Mouse (Mus musculus) MN1 (cell line): ENCODE measurements at regions not wholly inside any gene's neighbourhood (a gene's known extent, or its start where the extent isn't known, plus 50 kb on each side); places are given as distances from the start of the nearest gene placed in this dataset.

Experiments
- DNase-seq: peaks from one replicate; pipeline ENCODE4 v3.0.0-alpha.2; 2016; ENCODE audit warnings: low spot score

DNA sequence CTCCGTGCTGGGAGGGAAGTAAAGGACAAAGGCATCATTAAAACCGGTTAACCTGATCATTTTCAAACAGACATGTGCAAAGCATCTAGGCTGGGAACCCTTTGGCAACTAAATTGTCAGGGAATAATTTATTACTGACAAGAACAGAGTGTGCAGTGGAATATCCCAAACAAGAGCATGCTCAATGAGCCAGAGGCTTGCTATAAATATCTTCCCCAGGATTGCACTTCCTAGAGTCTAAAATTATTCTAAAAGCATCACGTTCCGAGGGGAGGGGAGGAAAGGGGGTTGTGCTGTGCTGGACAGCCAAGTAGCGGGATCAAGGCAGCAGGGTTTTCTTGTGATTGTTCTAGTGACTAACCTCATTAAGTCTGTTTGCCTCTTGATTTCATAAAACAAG is 356.0 kb upstream of the Cited2 start:
- DNase-seq = peak; percentile 18

DNA sequence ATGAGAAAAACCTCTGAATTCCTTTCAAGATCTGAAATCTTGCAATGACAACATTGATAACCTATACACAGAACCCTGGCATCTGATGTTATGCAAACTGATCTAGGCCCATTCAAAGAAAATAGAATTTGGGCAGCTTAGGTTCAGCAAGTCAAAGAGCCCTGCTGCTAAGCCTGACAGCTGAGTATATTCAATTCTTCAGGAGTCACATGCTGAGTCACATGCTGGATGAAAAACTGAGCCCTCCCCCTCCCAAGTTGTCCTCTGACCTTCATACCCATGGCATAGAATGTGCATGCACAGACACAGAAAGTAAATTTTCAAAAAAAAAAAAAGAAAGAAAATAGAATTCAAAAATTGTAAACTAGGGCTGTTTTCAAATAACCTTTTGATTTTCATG is 355.6 kb upstream of the Cited2 start:
- DNase-seq = no peak

DNA sequence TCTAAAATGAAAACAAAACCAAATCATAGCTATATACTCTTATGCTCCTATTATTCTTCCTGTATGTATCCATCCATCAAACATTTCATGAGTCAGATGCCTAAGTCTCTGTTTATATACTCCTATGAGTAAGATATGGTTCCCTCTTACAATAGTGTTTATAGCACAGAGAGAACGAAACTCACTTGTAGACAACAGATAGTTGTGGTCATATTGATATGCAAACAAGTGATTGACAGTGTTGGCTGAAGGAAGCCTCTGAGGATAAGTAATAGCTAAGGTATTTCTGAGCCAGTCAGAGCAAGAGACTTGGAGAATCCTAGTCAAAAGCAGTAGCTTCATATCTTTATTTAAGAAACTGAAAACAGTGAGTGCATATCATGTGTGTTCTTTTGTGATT is 354.4 kb upstream of the Cited2 start:
- DNase-seq = no peak

DNA sequence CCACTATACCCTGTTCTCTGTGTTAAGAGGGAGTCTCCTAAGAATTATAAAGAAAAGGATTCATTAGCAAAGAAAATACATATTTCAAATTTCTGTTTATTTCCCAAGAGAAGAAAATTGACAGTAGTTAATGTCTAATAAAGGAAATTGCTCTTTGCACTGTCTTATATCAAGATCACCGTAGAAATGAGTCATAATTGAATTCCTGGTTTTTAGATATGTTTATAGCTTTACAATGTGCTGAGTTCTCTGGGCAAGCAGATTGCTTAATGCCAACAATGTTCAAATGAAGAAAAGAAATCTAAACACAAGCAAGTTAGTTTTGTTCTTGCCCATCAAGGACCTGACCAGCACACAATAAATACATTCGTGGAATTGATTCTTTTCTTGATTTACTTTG is 350.1 kb upstream of the Cited2 start:
- peak; percentile 13 for DNase-seq

DNA sequence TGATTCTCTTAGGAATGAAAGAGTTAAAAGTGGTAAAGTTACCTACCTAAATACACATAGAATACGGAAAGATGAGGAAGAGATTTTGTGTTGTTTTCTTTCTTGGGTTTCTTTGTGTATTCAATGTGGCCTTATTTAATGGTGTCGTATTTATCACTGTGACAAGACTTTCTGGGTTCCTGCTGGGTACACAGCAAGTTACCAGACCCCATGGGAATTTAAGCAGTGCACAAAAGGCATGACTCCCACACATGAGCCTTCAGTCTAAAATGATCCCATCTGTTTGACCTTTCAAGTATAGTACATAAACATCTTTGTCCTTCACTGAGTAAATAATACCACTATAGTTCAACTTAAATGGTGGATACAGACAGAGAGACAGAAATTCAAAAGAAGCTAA is 349.0 kb upstream of the Cited2 start:
- no peak for DNase-seq

DNA sequence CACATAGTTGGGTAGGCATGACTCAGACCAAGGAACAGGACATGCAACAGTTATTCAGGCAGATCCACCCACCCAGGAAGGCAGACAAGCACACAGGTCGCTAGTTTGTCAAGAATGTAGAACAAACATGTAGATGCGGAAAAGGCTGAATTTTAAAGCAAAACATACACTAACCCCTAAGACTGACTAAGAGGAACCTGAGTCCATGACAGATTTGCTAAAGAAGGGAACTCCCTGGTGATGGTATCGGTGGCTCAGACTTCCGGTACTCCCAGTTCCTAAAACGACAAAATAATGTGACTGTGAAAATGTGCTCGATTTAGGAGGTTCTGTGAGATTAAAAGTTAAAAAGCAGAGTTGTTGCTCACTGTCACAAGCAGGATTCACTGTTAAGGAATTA is 340.0 kb upstream of the Cited2 start:
- DNase-seq = no peak

DNA sequence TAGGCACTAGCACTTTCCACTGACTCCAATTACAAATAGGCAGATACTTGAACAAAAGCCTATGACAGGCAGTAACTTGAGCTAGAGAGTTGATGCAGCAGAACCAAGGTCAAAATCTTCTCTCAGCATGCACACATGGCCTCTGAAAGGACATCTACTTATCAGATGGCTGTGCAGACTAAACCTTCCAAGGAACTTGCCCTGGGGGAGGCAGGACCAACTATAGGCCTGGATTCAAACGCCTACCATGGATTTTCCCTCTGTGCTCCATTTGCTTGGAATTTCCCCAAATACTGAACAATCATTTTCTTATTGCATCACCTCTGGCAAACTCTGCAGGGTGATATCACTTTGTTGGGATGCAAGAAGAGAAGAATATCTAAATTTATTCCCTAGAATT is 337.8 kb upstream of the Cited2 start:
- peak; percentile 42 for DNase-seq

DNA sequence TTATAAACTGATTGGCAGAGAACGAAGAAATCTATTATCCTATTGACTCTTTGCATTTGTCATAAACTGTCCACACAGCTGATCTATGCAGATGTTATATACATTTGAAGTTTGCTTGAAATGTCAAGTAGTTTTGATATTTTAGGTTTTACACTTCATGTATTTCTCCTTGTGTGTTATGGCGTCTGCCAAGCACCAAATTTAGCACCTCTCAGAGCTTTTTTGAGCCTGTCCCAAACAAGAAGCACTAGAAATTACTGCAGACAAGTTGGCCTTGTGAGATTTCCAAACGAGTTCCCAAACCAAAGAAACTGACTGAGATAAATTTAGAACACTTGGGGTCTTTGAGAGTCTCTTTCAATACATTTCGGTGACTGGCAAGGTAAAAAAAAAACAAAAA is 335.7 kb upstream of the Cited2 start:
- no peak for DNase-seq

DNA sequence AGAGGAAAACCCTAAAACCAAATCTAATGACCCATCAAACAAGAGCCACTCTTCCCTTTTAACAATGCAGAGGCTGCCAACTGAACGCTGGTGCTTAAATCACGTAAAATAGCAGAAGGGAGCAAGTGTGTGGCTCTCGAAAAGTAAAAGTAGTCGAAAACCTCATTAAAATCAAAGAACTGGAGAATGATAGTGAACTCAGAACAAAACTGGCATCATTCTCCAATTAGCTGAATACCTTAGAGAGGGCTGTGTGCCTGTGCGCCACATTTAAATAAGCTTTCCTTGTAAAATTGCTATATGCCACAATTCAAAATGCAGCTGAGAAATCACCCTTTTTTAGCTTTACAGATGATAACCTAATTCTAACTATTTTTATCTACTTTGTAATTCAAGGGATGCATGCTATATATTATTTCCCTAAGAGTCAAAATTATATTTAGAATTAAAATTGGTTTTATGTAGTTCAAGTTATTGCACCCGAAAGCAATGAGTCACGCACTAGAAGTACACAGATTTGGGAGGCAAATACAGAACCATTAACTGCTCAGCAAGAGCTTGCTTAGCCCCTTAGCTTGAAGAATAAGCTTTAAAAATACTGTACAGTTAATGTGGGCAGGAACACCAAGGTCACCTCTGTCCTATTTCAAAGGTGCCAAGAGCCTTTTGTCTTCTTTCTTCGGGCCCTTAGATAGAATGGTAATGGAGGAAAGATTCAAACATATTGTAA is 327.4 kb upstream of the Cited2 start:
- DNase-seq = no peak

DNA sequence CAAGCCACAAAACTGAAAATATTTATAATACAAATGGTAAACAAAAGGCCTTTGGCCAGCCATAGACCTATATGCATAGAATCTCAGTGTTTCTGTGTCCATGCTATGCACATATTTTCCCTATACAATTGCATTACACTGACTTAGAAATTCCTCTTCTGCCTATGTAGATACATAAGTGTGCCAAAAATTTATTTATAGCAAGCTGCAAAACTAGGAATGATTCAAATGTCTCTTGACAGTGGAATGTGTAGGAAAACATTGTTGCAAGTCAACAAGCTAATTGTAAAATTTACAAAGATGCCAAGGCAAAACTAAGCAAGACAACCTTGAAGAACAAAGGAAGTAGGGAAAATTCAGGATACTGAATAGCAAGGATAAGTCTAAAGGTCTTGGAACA is 319.1 kb upstream of the Cited2 start:
- no peak for DNase-seq

DNA sequence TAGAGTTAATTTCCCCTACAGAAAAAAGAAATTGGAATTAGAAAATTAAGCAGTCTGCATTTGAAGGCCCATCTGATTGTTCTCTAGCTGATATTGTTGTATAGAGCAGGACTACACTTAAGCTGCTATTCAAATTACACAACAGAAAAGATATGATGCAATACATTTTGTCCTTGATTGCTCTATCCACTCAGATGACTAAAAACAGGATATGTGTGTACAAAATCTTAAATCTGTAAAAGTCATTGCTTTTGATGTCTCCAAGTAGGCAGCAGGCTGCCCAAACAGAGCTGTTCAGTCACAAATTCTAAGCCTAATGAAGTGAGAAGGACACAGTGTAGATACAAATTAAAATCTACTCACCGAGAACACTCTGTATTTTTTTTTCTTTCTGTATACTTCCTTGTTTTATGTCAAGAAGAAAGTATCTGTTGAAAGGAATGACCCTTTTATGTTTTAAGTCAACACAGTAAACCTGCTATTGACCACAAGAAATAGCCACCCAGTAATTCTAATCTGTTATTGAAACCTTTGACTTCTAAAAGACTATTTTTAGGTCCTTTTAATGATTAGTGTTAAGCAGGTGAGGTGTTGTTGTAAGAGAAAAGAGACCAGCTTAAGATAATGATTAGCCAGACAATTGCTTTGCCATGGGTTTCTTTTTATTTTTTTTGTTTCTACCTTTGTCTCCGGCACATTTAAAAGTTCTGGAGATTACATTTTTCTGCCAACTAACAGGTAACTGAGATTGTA is 315.0 kb upstream of the Cited2 start:
- DNase-seq = no peak

DNA sequence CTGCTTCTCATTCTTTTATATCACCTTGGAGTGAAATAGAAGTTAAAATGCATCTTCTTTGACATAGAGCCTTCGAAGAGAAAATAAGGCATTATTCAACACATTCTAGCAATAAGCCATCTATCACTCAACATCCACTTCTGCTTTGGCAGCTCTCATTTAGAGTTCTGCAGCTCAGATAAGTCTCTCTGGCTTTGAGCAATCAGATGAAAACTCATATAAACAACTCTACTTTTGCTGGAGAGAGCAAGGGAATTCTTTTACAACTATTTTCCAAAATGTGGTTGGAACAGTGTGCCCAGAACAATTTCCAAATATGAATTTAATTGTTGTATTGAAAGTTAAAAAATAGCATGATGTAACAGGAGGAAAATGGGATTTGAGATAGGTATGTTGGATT is 314.2 kb upstream of the Cited2 start:
- DNase-seq = no peak

DNA sequence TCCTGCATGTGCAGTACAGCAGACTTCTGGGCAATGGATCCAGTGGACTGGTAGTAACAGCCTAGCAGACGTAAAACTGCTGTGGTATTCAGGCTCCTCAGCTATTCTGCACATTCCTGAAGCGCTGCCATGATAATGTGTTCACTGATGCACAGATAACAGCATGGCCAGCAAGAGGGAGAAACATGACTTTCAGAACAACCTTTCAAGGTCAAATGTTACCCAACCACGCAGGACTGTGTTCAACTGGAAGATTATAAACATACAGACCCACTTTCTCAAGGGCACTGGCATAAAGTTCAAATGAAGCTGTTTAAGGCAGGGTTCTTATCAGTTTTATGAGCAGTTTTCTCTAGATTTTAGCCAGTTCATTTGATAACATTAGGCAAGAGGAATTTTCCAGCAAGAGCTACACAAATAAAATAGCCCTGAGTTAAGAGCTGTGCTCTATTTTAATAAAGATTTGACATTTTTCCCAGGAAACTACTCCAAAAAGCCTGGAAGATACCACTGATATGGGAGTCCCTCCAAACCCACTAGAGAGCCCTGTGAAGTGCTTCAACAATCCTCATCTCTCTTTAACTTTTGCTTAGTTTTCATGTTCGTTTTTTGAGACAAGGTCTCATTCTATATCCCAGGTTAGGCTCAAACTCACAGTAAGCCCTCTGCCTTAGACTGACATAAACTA is 311.6 kb upstream of the Cited2 start:
- no peak for DNase-seq

DNA sequence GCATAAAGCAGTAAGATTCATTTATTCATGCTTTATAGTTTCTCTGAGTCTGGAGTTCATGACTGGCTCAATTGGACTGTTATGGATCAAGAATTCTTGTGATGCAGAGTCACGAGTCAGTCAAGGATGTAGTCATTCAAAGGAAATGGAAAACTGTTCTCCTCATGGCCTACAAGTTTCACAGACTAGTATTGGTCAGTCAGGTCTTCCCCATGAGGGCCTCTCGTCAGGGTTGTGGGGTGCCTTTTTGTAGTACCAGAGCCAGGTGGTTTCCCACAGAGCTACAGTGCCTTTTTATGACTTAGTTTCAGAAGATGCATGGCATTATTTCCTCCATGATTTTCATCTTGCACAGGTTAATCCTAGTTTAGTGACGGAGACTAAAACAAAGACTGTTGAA is 307.9 kb upstream of the Cited2 start:
- no peak for DNase-seq

DNA sequence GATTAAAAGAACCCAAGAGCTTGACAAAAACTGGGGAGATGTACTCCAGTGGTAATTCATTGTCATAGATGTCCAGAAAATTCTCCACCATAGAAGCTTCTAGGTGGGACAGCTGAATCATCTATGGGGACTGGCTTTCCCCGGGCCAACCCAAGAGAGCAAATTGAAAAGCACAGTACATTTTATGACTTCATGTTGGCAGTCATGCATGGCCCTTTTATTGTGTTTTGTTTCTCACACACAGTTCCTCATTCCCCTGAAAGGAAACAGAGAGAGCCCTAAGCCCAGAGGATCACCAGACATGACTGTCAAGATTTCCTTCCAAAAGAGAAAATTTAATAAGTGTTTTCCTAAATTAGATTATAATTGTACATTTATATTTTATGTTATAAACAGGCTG is 306.9 kb upstream of the Cited2 start:
- no peak for DNase-seq

DNA sequence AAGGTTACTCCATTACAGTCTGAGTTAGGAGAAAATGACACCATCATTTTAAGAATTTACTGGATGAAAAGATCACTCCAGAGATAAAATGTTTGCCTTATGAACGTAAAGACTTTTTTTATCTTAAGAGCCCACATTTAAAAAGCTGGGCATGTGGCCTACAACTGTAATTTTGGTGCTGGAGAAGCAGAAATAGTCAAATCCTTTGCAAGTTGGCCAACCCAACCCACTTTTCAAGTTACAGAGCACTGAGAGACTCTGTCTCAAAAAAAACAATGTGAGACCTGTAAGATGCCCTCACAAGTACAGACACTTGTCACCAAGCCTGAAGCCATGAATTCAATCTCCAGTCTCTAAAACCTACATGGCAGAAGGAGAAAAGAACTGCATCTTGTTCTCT is 305.6 kb upstream of the Cited2 start:
- DNase-seq = no peak

DNA sequence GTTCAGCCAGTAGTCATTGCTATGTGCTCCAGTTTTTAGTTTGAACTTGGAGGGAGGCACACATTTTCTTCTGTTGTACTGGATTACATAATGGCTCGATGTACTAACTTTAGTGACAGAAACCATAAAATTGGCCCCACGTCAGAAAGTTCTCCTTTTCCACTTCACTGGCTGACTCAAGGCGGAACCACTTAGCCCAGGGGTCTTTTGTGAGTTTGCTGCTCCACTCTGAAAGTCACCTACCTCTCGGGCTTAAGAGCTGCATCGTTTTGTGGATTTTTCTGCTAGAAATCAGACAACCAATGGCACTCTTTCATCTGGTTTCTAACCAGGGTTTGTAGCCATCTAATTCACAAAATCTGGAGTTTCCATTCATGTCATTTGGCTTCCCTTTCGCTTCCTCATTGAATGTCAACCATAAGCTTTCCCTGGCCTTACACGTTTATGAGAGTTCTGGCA is 304.8 kb upstream of the Cited2 start:
- DNase-seq = no peak

DNA sequence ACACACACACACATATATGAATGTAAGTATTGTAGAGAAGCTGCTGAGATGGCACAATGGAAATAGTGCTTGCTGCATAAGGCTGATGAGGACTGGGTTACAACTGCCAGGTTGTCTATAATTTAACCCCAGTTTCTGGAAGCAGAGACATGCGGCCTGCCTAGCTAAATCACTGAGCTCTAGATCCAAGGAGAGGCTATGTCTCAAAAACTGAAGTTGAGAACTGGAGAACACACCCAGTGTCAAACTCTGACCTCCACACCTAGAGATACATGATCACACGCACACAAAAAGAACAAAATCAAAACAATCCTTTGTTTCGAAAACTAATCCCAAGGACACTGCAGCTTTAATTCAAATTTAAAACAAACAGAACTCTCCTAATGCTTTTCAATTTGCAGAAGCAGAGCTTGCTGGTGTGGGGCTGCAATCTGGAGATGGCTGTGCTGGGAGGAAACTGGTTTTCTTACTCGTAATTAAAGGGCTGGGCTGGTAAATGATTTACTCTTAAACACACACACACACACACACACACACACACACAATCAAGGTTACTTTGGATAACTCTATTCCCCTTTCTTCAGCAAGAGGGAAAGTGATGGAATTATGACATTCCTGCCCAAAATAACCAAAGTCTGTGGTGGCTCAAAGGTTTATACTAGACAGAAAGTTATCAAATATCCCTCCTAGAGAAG is 299.3 kb upstream of the Cited2 start:
- DNase-seq = no peak

DNA sequence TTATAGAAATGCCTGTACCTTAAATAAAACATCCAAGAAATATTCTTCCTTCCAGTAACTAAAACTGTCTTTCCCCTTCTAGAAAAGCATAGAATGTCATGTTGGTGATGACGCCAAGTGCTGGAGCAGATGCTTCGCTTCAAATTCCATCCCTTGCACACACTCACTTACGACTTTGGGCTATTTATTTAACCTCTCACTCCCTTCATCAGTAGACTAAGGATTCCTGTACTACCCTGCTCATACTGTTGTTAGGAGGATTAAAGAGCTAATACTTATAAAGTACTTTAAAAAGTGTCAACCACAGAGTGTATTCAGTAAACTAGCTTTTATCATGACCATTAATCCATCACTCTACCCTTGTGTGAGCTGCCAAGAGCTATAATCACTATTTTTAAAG is 296.8 kb upstream of the Cited2 start:
- no peak for DNase-seq

DNA sequence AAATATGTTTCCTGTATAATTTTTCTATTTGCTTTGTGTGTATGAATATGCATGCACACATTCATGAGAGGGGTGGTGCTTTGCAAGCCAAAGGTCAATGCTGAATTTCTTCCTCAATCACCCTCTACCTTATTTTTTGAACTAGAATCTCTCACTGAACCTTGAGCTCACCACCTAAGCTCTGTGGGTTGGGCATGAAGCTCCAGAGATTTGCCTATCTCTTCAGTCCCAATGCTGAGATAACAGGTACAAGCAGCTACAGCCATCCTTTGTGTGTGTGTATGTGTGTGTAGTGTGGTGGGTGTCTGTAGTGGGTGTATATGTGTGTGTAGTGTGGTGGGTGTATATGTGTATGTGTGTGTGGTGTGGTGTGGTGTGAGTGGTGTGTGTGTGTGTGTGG is 295.7 kb upstream of the Cited2 start:
- DNase-seq = no peak

DNA sequence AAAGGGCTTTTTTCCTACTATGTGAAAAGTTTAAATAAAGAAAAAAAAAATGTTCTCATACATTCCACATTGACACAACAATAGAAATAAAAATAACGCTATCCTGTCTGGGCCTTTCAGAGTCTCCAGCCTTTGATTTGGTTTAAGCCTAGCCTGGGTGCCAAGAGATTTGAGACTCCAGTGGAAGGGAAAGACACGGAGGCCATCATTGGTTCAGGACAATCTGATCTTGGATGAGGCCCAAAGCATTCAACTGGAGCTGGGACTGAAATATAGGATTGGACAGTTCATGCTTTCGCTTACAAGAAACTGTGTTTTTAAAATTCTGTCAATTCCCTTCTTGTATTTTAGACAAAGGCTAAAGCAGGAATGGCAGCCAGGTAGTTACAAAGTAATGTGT is 294.7 kb upstream of the Cited2 start:
- no peak for DNase-seq

DNA sequence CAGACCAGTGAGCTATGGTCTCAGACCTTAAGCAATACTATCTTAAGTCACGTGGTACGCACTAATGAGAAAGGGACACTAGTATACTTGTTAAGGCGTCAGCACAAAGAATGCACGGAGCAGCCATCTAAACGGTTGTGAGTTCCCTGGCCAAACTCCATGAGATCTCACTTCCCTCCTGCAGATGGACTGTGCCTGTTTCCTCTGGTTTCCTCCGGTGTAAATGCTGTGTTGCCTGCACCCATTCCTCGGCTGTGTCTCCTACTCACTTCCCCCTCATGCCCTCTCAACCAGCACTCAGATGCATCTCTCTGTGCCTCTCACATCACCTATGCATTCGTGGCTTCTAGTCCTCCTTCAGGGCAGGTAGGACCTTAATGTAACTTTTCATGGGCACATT is 291.9 kb upstream of the Cited2 start:
- no peak for DNase-seq

DNA sequence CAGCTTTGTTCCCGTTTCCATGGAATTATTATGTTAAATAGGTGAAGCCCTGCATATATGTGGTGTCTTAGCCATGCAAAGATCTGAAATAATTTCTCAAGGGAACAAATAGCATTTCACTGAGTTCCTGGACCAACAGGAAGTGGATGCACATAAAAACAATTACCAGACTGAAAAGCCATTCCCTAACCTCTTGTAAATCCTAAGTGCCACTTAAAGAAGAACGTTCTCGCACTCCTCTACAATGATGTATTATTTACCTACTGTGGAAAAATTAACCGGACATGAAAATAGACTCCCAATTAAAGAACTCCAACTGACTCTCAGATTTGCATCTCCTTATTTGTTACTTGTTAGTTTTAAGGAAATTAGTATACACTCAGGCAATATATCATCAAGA is 288.9 kb upstream of the Cited2 start:
- no peak for DNase-seq
